Comparison of ENCODE assay signal across 38 mouse cellular contexts in genomic region chr13:98313631-98314030, GRCm38 (mm10). TPM values are rescaled to one million over a fixed set of nuclear protein-coding genes. Genes with fewer than 3 reads are reported as not detected.
A peak's percentile ranks its signal among the peaks of the same experiment; 100 is the strongest.
DNase-seq lines count a peak whose midpoint lies in the region; ATAC-seq and TF ChIP-seq lines count a peak whose summit lies in the region.
"Had no signal": no experiment of that assay in that cellular context is flagged by ENCODE, and none has a peak within 500 bp of the region (broad histone marks: within the 10 kb centered on the region; RNA-seq: fewer than 3 reads in every experiment).

No protein-coding gene starts in this region.

- dilution Hi-C loops in CH12.LX (cut with MboI; ENCODE audit: extremely low pct_ligation_motif_present, extremely low pct_unique_long_range_greater_than_20kb, low sequenced_read_pairs): no loop called here

- WGBS in liver, embryonic 12.5 days (ENCODE audit: insufficient replicate concordance): 63% methylated on average over 7 of the region's 7 CpGs
- 71% methylated on average over 7 of the region's 7 CpGs for WGBS in liver, embryonic 11.5 days

- no peak for TF ChIP-seq RAD21 in CH12.LX (IDR thresholded peaks at IDR 0.05; ENCODE audit: low read depth, low read length)
- no peak for TF ChIP-seq RAD21 in MEL (IDR thresholded peaks at IDR 0.05; ENCODE audit: low read depth, low read length)

- no peaks in the 10 kb centered on the region for H3K9me3 ChIP-seq in liver, embryonic 12.5 days (replicated peaks)
- H3K9me3 ChIP-seq in liver, embryonic 11.5 days (ENCODE audit: control insufficient read depth, low read length): no peaks in the 10 kb centered on the region
- H3K9me3 ChIP-seq in CH12.LX (replicated peaks; ENCODE audit: low read length) (no peaks in the 10 kb centered on the region), MEL (replicated peaks; ENCODE audit: insufficient read depth, low read length) (no peaks in the 10 kb centered on the region)
- H3K9me3 ChIP-seq: embryonic facial prominence, embryonic 10.5 days; embryonic facial prominence, embryonic 13.5 days; forebrain, embryonic 13.5 days; G1E; heart, embryonic 13.5 days had no signal

- H3K79me2 ChIP-seq in CH12.LX (replicated peaks; ENCODE audit: control insufficient read depth, extremely low read depth, insufficient read depth, poor library complexity, severe bottlenecking) (peaks cover 67% of the 10 kb centered on the region), MEL (ENCODE audit: control insufficient read depth, insufficient read depth, low read length, poor library complexity) (peaks cover 47% of the 10 kb centered on the region), myocyte (ENCODE audit: control insufficient read depth, insufficient read depth) (peaks cover 65% of the 10 kb centered on the region)

- TF ChIP-seq EP300 in CH12.LX (IDR thresholded peaks at IDR 0.05; ENCODE audit: low read length) (no peak), MEL (IDR thresholded peaks at IDR 0.05; ENCODE audit: low read depth in 1 of 2, low read length in 2 of 2) (no peak)

- H3ac ChIP-seq in myocyte (ENCODE audit: control insufficient read depth, insufficient read length): no peak overlapping the region

- H3K36me3 ChIP-seq in liver, embryonic 12.5 days: peaks cover 62% of the 10 kb centered on the region
- peaks cover 28% of the 10 kb centered on the region for H3K36me3 ChIP-seq in liver, embryonic 11.5 days (ENCODE audit: control insufficient read depth, insufficient read depth, low read length)
- H3K36me3 ChIP-seq in CH12.LX (replicated peaks in 1 of 2; ENCODE audit: control insufficient read depth in 1 of 2, insufficient read depth in 1 of 2, low read length in 1 of 2) (peaks cover 43 to 60% of the 10 kb centered on the region in 2 experiments), MEL (ENCODE audit: control insufficient read depth in 1 of 2, insufficient read depth in 2 of 2, low read length in 2 of 2) (peaks cover 48 to 60% of the 10 kb centered on the region in 2 experiments), myocyte (ENCODE audit: control insufficient read depth, insufficient read depth) (peaks cover 62% of the 10 kb centered on the region)

- TF ChIP-seq POLR2A in CH12.LX (IDR thresholded peaks at IDR 0.05; ENCODE audit: low read depth, low read length) (no peak), MEL (IDR thresholded peaks at IDR 0.05; ENCODE audit: control insufficient read depth in 1 of 2, insufficient read depth in 1 of 2, low read depth in 1 of 2, low read length in 2 of 2, poor library complexity in 1 of 2) (no peak), myocyte (IDR thresholded peaks at IDR 0.05; ENCODE audit: insufficient read length, low read depth) (no peak)

- in situ Hi-C loops in CH12.LX (cut with MboI; ENCODE audit: low pct_ligation_motif_present, low pct_unique_long_range_greater_than_20kb, low sequenced_read_pairs): no loop called here

- H3K9ac ChIP-seq in liver, embryonic 12.5 days: peak overlapping the region; percentile 27
- no peak overlapping the region for H3K9ac ChIP-seq in liver, embryonic 11.5 days (ENCODE audit: low read depth, low read length)
- H3K9ac ChIP-seq in CH12.LX (ENCODE audit: insufficient read depth, low read depth) (peak overlapping the region; percentile 63; the same call in 1 of the 2 replicates), MEL (ENCODE audit: control insufficient read depth, low read depth, low read length, poor library complexity, severe bottlenecking) (peak overlapping the region; percentile 59)
- H3K9ac ChIP-seq: embryonic facial prominence, embryonic 13.5 days; forebrain, embryonic 13.5 days; heart, embryonic 13.5 days; hindbrain, embryonic 14.5 days had no signal

- TF ChIP-seq CTCF in CH12.LX (conservative IDR thresholded peaks at IDR 0.05 in 1 of 2, IDR thresholded peaks at IDR 0.05 in 1 of 2; ENCODE audit: low read depth in 2 of 2, low read length in 2 of 2) (no peak), MEL (IDR thresholded peaks at IDR 0.05 in 2 of 3, conservative IDR thresholded peaks at IDR 0.05 in 1 of 3; ENCODE audit: control insufficient read depth in 1 of 3, insufficient read depth in 1 of 3, low read depth in 2 of 3, low read length in 3 of 3, poor library complexity in 1 of 3, severe bottlenecking in 1 of 3) (no peak)

- no peak overlapping the region for H3K4me2 ChIP-seq in liver, embryonic 12.5 days
- no peak overlapping the region for H3K4me2 ChIP-seq in liver, embryonic 11.5 days
- peak overlapping the region; percentile 21; the same call in 1 of the 2 replicates for H3K4me2 ChIP-seq in CH12.LX (ENCODE audit: insufficient read depth, low read depth, poor library complexity, severe bottlenecking)
- peak overlapping the region; percentile 91 for H3K4me2 ChIP-seq in myocyte (ENCODE audit: low read depth)
- H3K4me2 ChIP-seq: forebrain, embryonic 13.5 days; heart, embryonic 13.5 days; hindbrain, embryonic 14.5 days had no signal

- H3K4me1 ChIP-seq in liver, embryonic 12.5 days: peaks cover 30% of the 10 kb centered on the region
- peaks cover 10% of the 10 kb centered on the region for H3K4me1 ChIP-seq in liver, embryonic 11.5 days (replicated peaks; ENCODE audit: control insufficient read depth, insufficient read depth, low read length)
- peaks cover 9 to 51% of the 10 kb centered on the region in 2 experiments; a peak in 3 of 4 replicates for H3K4me1 ChIP-seq in CH12.LX (ENCODE audit: control insufficient read depth in 1 of 2, insufficient read depth in 2 of 2)
- peaks cover 9 to 20% of the 10 kb centered on the region in 2 experiments for H3K4me1 ChIP-seq in MEL (ENCODE audit: control insufficient read depth in 1 of 2, insufficient read depth in 2 of 2, low read length in 2 of 2)

- H3K27ac ChIP-seq in liver, embryonic 12.5 days: no peak overlapping the region
- H3K27ac ChIP-seq in liver, embryonic 11.5 days (ENCODE audit: low read depth, low read length): no peak overlapping the region
- H3K27ac ChIP-seq in CH12.LX (ENCODE audit: insufficient read depth, low read depth): no peak overlapping the region
- H3K27ac ChIP-seq in MEL (ENCODE audit: control insufficient read depth, low read depth, low read length): no peak overlapping the region; the same call in 1 of the 2 replicates
- H3K27ac ChIP-seq: embryonic facial prominence, embryonic 10.5 days; embryonic facial prominence, embryonic 13.5 days; forebrain, embryonic 13.5 days; gastrocnemius, adult 2 months; heart, embryonic 13.5 days; hindbrain, embryonic 14.5 days; hindbrain, postnatal 0 days had no signal

- no peaks in the 10 kb centered on the region for H3K27me3 ChIP-seq in liver, embryonic 12.5 days (replicated peaks)
- H3K27me3 ChIP-seq in liver, embryonic 11.5 days (replicated peaks; ENCODE audit: control insufficient read depth, insufficient read depth, low read length): no peaks in the 10 kb centered on the region
- H3K27me3 ChIP-seq in CH12.LX (replicated peaks) (no peaks in the 10 kb centered on the region), MEL (ENCODE audit: control insufficient read depth in 1 of 2, insufficient read depth in 2 of 2, low read length in 2 of 2) (no peaks in the 10 kb centered on the region), myocyte (ENCODE audit: control insufficient read depth, insufficient read depth, insufficient read length) (no peaks in the 10 kb centered on the region)
- H3K27me3 ChIP-seq: embryonic facial prominence, embryonic 13.5 days; forebrain, embryonic 13.5 days; heart, embryonic 13.5 days had no signal

- DNase-seq in liver, embryonic 11.5 days (ENCODE audit: low spot score): no peak
- no peak for DNase-seq in CH12.LX (ENCODE audit: extremely low read depth)
- peak; percentile 62 for DNase-seq in MEL (ENCODE audit: low read depth, low spot score)
- DNase-seq in B cell, adult 2 months: no peak
- DNase-seq in frontal cortex, adult 2 months (ENCODE audit: extremely low spot score in 1 of 2, low spot score in 1 of 2): no peak
- DNase-seq: adrenal gland, postnatal 14 days; cerebellum, adult 11 months; cerebellum, adult 2 months; cerebellum, adult 9-11 months; cerebellum, postnatal 36 days; embryo, embryonic 11 days; gastrocnemius, adult 2 months; gastrocnemius, postnatal 14 days; heart, adult 18-20 months; heart, postnatal 14 days; heart, postnatal 4 days had no signal

- H3K4me3 ChIP-seq in liver, embryonic 12.5 days: no peak overlapping the region
- H3K4me3 ChIP-seq in liver, embryonic 11.5 days (ENCODE audit: low read depth, low read length): no peak overlapping the region
- H3K4me3 ChIP-seq in CH12.LX (replicated peaks in 1 of 3; ENCODE audit: low read depth in 2 of 3, low read length in 2 of 3, poor library complexity in 1 of 3) (peak overlapping the region in 1 of 3 experiments; percentile 28), MEL (ENCODE audit: control insufficient read depth in 1 of 2, insufficient read depth in 1 of 2, low read depth in 2 of 2, low read length in 2 of 2) (peak overlapping the region in 1 of 2 experiments; percentile 90; a peak in 1 of 4 replicates), myocyte (no peak overlapping the region)
- H3K4me3 ChIP-seq: embryonic facial prominence, embryonic 13.5 days; erythroblast, embryonic 14.5 days; forebrain, embryonic 13.5 days; gastrocnemius, adult 2 months; heart, embryonic 13.5 days had no signal

- no peak for ATAC-seq in liver, embryonic 12.5 days
- no peak for ATAC-seq in liver, embryonic 11.5 days (replicated peaks; ENCODE audit: low FRiP score)
- ATAC-seq: activated CD4-positive, CD25-positive, alpha-beta regulatory T cell, adult 4 months; CD4-positive, CD25-positive, alpha-beta regulatory T cell, adult 4 months; forebrain, embryonic 13.5 days; forebrain, embryonic 16.5 days; hindbrain, postnatal 0 days; inflammation-experienced regulatory T-cells, adult 6 months; intestine, embryonic 16.5 days had no signal

RNA-seq across cellular contexts. Expression of gene Btf3, which starts 3.2 kb away (rescaled TPM):
- 552 and 568 TPM in 2 replicates for polyA plus RNA-seq in liver, embryonic 12.5 days (2016; fragmentation: Nextera tagmentation; extraction: Ambion mirVana)
- 879 and 893 TPM in 2 replicates for polyA plus RNA-seq in liver, embryonic 11.5 days (2014; fragmentation: Nextera tagmentation; extraction: Ambion mirVana)
- total RNA-seq in CH12.LX (2012; rRNA removed): 1,038 and 1,073 TPM in 2 replicates
- 1,568 and 1,693 TPM in 2 replicates for total RNA-seq in CH12.LX (2014; rRNA removed)
- polyA plus RNA-seq in CH12.LX (2012; ENCODE audit: insufficient read length, low read depth): 1,281 and 1,367 TPM in 2 replicates
- 1,152 and 1,208 TPM in 2 replicates for total RNA-seq in MEL (2012; rRNA removed)
- polyA plus RNA-seq in MEL (2012; ENCODE audit: insufficient read depth in 1 of 2, insufficient read length in 2 of 2, low read depth in 1 of 2, low replicate concordance in 2 of 2, missing spikeins in 1 of 2): 1,000 to 10,000 TPM in 1 of 2 experiments, 100 to 1,000 TPM in 1; 227 to 1,291 TPM
- 1,134 TPM for polyA plus RNA-seq in myocyte (2012; fragmentation: generic; extraction: Trizol)
- polyA plus RNA-seq in frontal cortex, adult 2 months (2012; rRNA removed): 302 and 345 TPM in 2 replicates

RNA-seq across cellular contexts. Expression of gene Gm21976, which starts 33.9 kb away (rescaled TPM):
- polyA plus RNA-seq in liver, embryonic 12.5 days (2016; fragmentation: Nextera tagmentation; extraction: Ambion mirVana): not detected in 2 replicates
- not detected in 2 replicates for polyA plus RNA-seq in liver, embryonic 11.5 days (2014; fragmentation: Nextera tagmentation; extraction: Ambion mirVana)
- total RNA-seq in CH12.LX (2012; rRNA removed): not detected in 2 replicates
- total RNA-seq in CH12.LX (2014; rRNA removed): not detected in 2 replicates
- polyA plus RNA-seq in CH12.LX (2012; ENCODE audit: insufficient read length, low read depth): not detected in 2 replicates
- total RNA-seq in MEL (2012; rRNA removed): not detected in 2 replicates
- polyA plus RNA-seq in MEL (2012; ENCODE audit: insufficient read depth in 1 of 2, insufficient read length in 2 of 2, low read depth in 1 of 2, low replicate concordance in 2 of 2, missing spikeins in 1 of 2): not detected
- not detected for polyA plus RNA-seq in myocyte (2012; fragmentation: generic; extraction: Trizol)
- not detected in 2 replicates for polyA plus RNA-seq in frontal cortex, adult 2 months (2012; rRNA removed)
- total RNA-seq: adrenal gland, adult 18-20 months; adrenal gland, postnatal 14 days; adrenal gland, postnatal 4 days; G1E; gastrocnemius, adult 2 months; gastrocnemius, postnatal 14 days; gastrocnemius, postnatal 4 days; heart, adult 18-20 months; heart, postnatal 14 days; heart, postnatal 4 days; hindbrain, postnatal 0 days had no signal
- polyA plus RNA-seq: activated CD4-positive, CD25-positive, alpha-beta regulatory T cell, adult 4 months; C2C12; CD4-positive, CD25-positive, alpha-beta regulatory T cell, adult 4 months; cerebellum, adult 2 months; cortical plate, adult 2 months; embryonic facial prominence, embryonic 10.5 days; embryonic facial prominence, embryonic 13.5 days; erythroblast, embryonic 14.5 days; forebrain, embryonic 13.5 days; forebrain, embryonic 16.5 days; G1E; heart, embryonic 13.5 days; heart, embryonic 16.5 days; hindbrain, embryonic 11.5 days; hindbrain, embryonic 14.5 days; hindbrain, postnatal 0 days; inflammation-experienced regulatory T-cells, adult 6 months; intestine, embryonic 16.5 days had no signal

RNA-seq across cellular contexts. Expression of gene Foxd1, which starts 40.4 kb away (rescaled TPM):
- not detected in 2 replicates for polyA plus RNA-seq in liver, embryonic 12.5 days (2016; fragmentation: Nextera tagmentation; extraction: Ambion mirVana)
- polyA plus RNA-seq in liver, embryonic 11.5 days (2014; fragmentation: Nextera tagmentation; extraction: Ambion mirVana): 0.05 TPM in 1 of 2 replicates, not detected in the other
- total RNA-seq in CH12.LX (2012; rRNA removed): not detected in 2 replicates
- not detected in 2 replicates for total RNA-seq in CH12.LX (2014; rRNA removed)
- not detected in 2 replicates for polyA plus RNA-seq in CH12.LX (2012; ENCODE audit: insufficient read length, low read depth)
- total RNA-seq in MEL (2012; rRNA removed): not detected in 2 replicates
- polyA plus RNA-seq in MEL (2012; ENCODE audit: insufficient read depth in 1 of 2, insufficient read length in 2 of 2, low read depth in 1 of 2, low replicate concordance in 2 of 2, missing spikeins in 1 of 2): not detected
- polyA plus RNA-seq in myocyte (2012; fragmentation: generic; extraction: Trizol): 0.37 TPM
- polyA plus RNA-seq in frontal cortex, adult 2 months (2012; rRNA removed): 0.84 and 1.2 TPM in 2 replicates
- polyA plus RNA-seq: activated CD4-positive, CD25-positive, alpha-beta regulatory T cell, adult 4 months; CD4-positive, CD25-positive, alpha-beta regulatory T cell, adult 4 months; erythroblast, embryonic 14.5 days; G1E; heart, embryonic 16.5 days; inflammation-experienced regulatory T-cells, adult 6 months; intestine, embryonic 16.5 days had no signal

RNA-seq across cellular contexts. Expression of gene Ankra2, which starts 50.8 kb away (rescaled TPM):
- polyA plus RNA-seq in liver, embryonic 12.5 days (2016; fragmentation: Nextera tagmentation; extraction: Ambion mirVana): 11.6 and 11.7 TPM in 2 replicates
- polyA plus RNA-seq in liver, embryonic 11.5 days (2014; fragmentation: Nextera tagmentation; extraction: Ambion mirVana): 19.4 and 20.2 TPM in 2 replicates
- total RNA-seq in CH12.LX (2012; rRNA removed) (10.1 and 11.1 TPM in 2 replicates), CH12.LX (2014; rRNA removed) (12.9 and 15.3 TPM in 2 replicates), MEL (2012; rRNA removed) (8.1 and 10.4 TPM in 2 replicates)
- polyA plus RNA-seq in CH12.LX (2012; ENCODE audit: insufficient read length, low read depth) (12.4 and 14.8 TPM in 2 replicates), MEL (2012; ENCODE audit: insufficient read depth in 1 of 2, insufficient read length in 2 of 2, low read depth in 1 of 2, low replicate concordance in 2 of 2, missing spikeins in 1 of 2) (10 to 100 TPM in 1 of 2 experiments, not detected in 1; 14.7 TPM), myocyte (2012; fragmentation: generic; extraction: Trizol) (9.0 TPM)
- polyA plus RNA-seq in frontal cortex, adult 2 months (2012; rRNA removed): 55.8 and 61.4 TPM in 2 replicates

RNA-seq across cellular contexts. Expression of gene Utp15, which starts 50.8 kb away (rescaled TPM):
- polyA plus RNA-seq in liver, embryonic 12.5 days (2016; fragmentation: Nextera tagmentation; extraction: Ambion mirVana): 26.9 and 28.4 TPM in 2 replicates
- polyA plus RNA-seq in liver, embryonic 11.5 days (2014; fragmentation: Nextera tagmentation; extraction: Ambion mirVana): 46.1 and 49.9 TPM in 2 replicates
- total RNA-seq in CH12.LX (2012; rRNA removed) (36.8 and 44.3 TPM in 2 replicates), CH12.LX (2014; rRNA removed) (51.7 and 52.2 TPM in 2 replicates), MEL (2012; rRNA removed) (50.8 and 60.8 TPM in 2 replicates)
- polyA plus RNA-seq in CH12.LX (2012; ENCODE audit: insufficient read length, low read depth) (49.4 and 51.7 TPM in 2 replicates), MEL (2012; ENCODE audit: insufficient read depth in 1 of 2, insufficient read length in 2 of 2, low read depth in 1 of 2, low replicate concordance in 2 of 2, missing spikeins in 1 of 2) (10 to 100 TPM in 1 of 2 experiments, not detected in 1; 40.3 TPM), myocyte (2012; fragmentation: generic; extraction: Trizol) (7.3 TPM)
- polyA plus RNA-seq in frontal cortex, adult 2 months (2012; rRNA removed): 21.1 and 22.4 TPM in 2 replicates

Comparison
In these comparisons a context has a peak if more than half of its experiments do, and no peak if none do; other contexts are left out.
1. H3K4me2 ChIP-seq: peak in CH12.LX (single experiment) and myocyte (single experiment); none in liver, embryonic 12.5 days (single experiment) and liver, embryonic 11.5 days (single experiment).